Mouse (Mus musculus) cerebellum, adult 2 months (tissue): ENCODE results near the gene Asb5. TPM values are rescaled to one million over a fixed set of nuclear protein-coding genes. Genes with fewer than 3 reads are reported as not detected.
"Not testable (repeated sequence)": the region's sequence is repeated elsewhere in the genome, so short reads cannot be mapped to it uniquely, and the experiment has no call there.

Source experiments
- DNase-seq, 2 experiments: peaks; one replicate each; pipeline ENCODE4 v3.0.0; 2021
- H3K27ac ChIP-seq: fragments of 200-500 bp; 2 replicates; pipeline ENCODE4 v1.5.1; 2012; ENCODE audit warnings: low read length, control low read depth, inconsistent platforms; ENCODE audit not compliant: insufficient read depth
- H3K27me3 ChIP-seq: fragments of 200-500 bp; 2 replicates; pipeline ENCODE4 v1.6.1; 2012; ENCODE audit warnings: inconsistent platforms, mild to moderate bottlenecking, low read length, moderate library complexity; ENCODE audit not compliant: control insufficient read depth, insufficient read depth
- H3K4me1 ChIP-seq: fragments of 200-500 bp; 2 replicates; pipeline ENCODE4 v1.6.1; 2011; ENCODE audit warnings: low read length; ENCODE audit not compliant: control insufficient read depth, insufficient read depth
- H3K4me3 ChIP-seq: fragments of 200-500 bp; replicated peaks from 2 replicates; pipeline ENCODE3; 2011; ENCODE audit warnings: mild to moderate bottlenecking, low read depth, low read length, control low read depth; ENCODE audit not compliant: insufficient read depth
- CTCF ChIP-seq: fragments of 200-500 bp; IDR thresholded peaks from 2 replicates; pipeline ENCODE4 v1.5.1; 2011; ENCODE audit warnings: low read depth, mild to moderate bottlenecking, control low read depth, low read length, moderate library complexity, borderline replicate concordance; ENCODE audit not compliant: insufficient read depth
- POLR2A ChIP-seq: fragments of 200-500 bp; IDR thresholded peaks from 2 replicates; pipeline ENCODE4 v1.6.1; 2011; ENCODE audit warnings: low read length, control low read depth, borderline replicate concordance; ENCODE audit not compliant: insufficient read depth
- WGBS: fragments of 180-500 bp; shearing (Covaris S2); methylation state at CpG from one replicate; pipeline ENCODE4 v1.1.7; 2018; 5-methylcytosine and 5-hydroxymethylcytosine counted together
- polyA plus RNA-seq: library from polyadenylated mRNA; depleted of rRNA; stranded (reverse); fragments of >200 nt; gene quantifications from 2 replicates; pipeline ENCODE4 v1.2.3, GENCODE M21; 2012

Asb5 gene
- polyA plus RNA-seq, 1 experiment = 1.1 TPM

DNA sequence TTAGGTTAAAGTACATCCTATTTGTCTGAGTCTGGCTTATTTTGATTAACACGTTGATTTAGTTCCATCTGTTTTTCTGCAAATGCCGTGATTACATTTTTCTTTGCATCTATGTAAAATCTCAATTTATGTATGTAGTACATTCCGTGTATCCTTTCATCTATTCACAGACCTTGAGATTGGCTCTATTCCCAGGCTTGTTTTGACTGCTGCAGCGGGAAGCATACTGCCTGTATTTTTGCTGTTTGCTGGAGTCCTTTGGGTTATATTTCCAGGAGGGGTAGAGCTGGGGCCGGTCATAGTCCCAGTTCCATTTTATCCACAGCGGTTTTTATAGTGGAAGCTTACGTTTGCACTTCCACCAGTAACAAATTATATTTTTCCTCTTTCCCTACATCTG lies 26.3 kb upstream of the Asb5 start:
- no peaks in the 10 kb centered on the region for H3K27me3 ChIP-seq
- no peaks in the 10 kb centered on the region for H3K4me1 ChIP-seq
- no peak overlapping the region for H3K4me3 ChIP-seq
- no peak overlapping the region for H3K27ac ChIP-seq
- no peak for TF ChIP-seq POLR2A
- no peak for TF ChIP-seq CTCF
- WGBS = 33% methylated on average over 7 of the region's 7 CpGs
- no peak for DNase-seq

DNA sequence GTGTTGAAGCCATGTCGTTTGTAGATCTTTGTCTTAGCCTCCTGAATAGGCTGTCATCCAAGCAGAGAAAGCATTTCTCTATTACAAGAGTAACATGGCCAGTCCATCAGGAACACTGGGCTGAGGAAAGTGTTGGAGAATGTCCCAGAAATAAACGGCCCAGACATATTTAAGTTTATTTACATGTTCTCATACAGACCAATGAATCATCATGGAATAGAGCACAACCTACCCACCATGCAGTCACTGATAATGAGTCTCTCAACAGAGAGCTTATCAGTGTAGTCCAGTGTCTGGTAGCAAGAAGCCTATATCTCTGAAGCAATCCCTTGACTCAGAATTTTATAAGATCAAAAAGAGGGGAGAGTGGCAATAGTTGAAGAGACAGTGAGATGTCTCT lies 24.3 kb upstream of the Asb5 start:
- DNase-seq = no peak
- H3K27ac ChIP-seq = no peak overlapping the region
- 36% methylated on average over 2 of the region's 2 CpGs for WGBS

DNA sequence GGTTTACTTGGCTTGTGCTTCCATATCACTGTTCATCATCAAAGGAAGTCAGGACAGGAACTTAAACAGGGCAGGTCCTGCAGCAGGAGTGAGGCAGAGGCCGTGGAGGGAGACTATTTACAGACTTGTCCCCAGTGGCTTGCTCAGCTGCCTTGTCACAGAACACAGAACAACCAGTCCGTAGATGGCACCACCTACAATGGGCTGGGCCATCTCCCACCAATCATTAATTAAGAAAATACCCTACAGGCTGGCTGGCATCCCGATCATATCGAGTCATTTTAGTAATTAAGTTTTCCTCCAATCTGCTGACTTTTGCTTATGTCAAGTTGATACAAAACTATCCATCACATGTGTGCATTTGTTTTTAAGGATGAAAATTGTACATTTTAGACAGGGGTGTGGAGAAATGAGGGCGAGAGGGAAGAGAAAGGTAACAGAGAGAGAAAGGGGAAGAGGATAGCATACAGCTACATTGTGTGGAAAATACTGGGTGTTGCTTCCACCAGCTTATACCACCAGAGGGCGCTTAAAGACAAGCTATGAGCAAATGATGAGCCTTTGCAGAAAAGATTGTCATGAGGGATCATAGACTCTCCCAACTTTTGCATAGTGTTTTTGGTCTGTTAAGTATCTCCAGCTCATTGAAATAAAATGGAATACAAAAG lies 21.8 kb upstream of the Asb5 start:
- TF ChIP-seq POLR2A (no peak), CTCF (peak; percentile 37; the same call in 1 of the 2 replicates)
- Histone ChIP-seq H3K27me3 (no peaks in the 10 kb centered on the region), H3K4me1 (no peaks in the 10 kb centered on the region), H3K27ac (no peak overlapping the region), H3K4me3 (no peak overlapping the region)
- DNase-seq = peak; percentile 71 to 75
- WGBS = 30% methylated on average over 6 of the region's 6 CpGs

More for the DNA sequence above, 24.3 kb upstream of the Asb5 start:
- no peaks in the 10 kb centered on the region for H3K27me3 ChIP-seq
- H3K4me3 ChIP-seq = no peak overlapping the region
- no peaks in the 10 kb centered on the region for H3K4me1 ChIP-seq
- TF ChIP-seq POLR2A (no peak), CTCF (no peak)

- H3K4me3 ChIP-seq = no peak overlapping the region
- H3K4me1 ChIP-seq = no peaks in the 10 kb centered on the region
- no peak for TF ChIP-seq CTCF
- no peak for TF ChIP-seq POLR2A
- WGBS = 0% methylated on average over 1 of the region's 1 CpGs
- no peaks in the 10 kb centered on the region for H3K27me3 ChIP-seq
- no peak for DNase-seq
- H3K27ac ChIP-seq = no peak overlapping the region
Observed at GRCm38 (mm10) chr8:54508096-54508456, 21.3 kb upstream of the Asb5 start.

DNA sequence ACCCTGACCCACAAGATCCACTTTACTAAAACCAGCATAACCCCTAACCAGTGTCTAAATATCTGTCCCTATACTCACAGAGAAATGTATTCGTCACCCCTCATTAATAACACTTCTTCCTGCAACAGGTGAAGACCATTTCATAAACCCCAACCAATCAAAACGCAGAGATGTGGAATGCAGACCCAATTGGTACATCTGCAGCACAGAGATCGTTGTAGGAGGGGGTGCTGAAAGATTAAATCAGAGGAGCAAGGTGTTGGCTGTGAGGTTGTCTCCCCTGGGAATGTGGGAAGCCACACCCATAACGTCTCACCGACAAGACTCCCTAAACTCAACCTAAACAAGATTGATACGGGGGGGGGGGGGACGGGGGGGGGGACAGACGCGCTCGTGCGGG lies 20.6 kb upstream of the Asb5 start:
- Histone ChIP-seq H3K4me1 (no peaks in the 10 kb centered on the region), H3K27me3 (no peaks in the 10 kb centered on the region), H3K27ac (no peak overlapping the region), H3K4me3 (peak overlapping the region; percentile 62)
- no peak for DNase-seq
- no peak for TF ChIP-seq POLR2A
- TF ChIP-seq CTCF = no peak
- 2% methylated on average over 11 of the region's 11 CpGs for WGBS

GRCm38 (mm10) chr8:54509221-54509721 lies 20.1 kb upstream of the Asb5 start:
- Histone ChIP-seq H3K4me1 (no peaks in the 10 kb centered on the region), H3K4me3 (peak overlapping the region; percentile 62), H3K27ac (no peak overlapping the region), H3K27me3 (no peaks in the 10 kb centered on the region)
- DNase-seq = peak; percentile 21 to 27
- under 1% methylated on average over 10 of the region's 10 CpGs for WGBS
- TF ChIP-seq CTCF (no peak), POLR2A (no peak)

GRCm38 (mm10) chr8:54511791-54512190 lies 17.6 kb upstream of the Asb5 start:
- WGBS = 78% methylated on average over 3 of the region's 3 CpGs

GRCm38 (mm10) chr8:54512200-54512599 lies 17.2 kb upstream of the Asb5 start:
- H3K4me1 ChIP-seq, H3K4me3 ChIP-seq, H3K27me3 ChIP-seq, H3K27ac ChIP-seq, DNase-seq: not testable (repeated sequence)
- WGBS = 79% methylated on average over 5 of the region's 5 CpGs

More at GRCm38 (mm10) chr8:54511791-54512190, 17.6 kb upstream of the Asb5 start:
- H3K27ac ChIP-seq = no peak overlapping the region
- H3K4me3 ChIP-seq = no peak overlapping the region
- H3K27me3 ChIP-seq = no peaks in the 10 kb centered on the region
- H3K4me1 ChIP-seq = no peaks in the 10 kb centered on the region
- TF ChIP-seq POLR2A (no peak), CTCF (no peak)
- DNase-seq = no peak

DNA sequence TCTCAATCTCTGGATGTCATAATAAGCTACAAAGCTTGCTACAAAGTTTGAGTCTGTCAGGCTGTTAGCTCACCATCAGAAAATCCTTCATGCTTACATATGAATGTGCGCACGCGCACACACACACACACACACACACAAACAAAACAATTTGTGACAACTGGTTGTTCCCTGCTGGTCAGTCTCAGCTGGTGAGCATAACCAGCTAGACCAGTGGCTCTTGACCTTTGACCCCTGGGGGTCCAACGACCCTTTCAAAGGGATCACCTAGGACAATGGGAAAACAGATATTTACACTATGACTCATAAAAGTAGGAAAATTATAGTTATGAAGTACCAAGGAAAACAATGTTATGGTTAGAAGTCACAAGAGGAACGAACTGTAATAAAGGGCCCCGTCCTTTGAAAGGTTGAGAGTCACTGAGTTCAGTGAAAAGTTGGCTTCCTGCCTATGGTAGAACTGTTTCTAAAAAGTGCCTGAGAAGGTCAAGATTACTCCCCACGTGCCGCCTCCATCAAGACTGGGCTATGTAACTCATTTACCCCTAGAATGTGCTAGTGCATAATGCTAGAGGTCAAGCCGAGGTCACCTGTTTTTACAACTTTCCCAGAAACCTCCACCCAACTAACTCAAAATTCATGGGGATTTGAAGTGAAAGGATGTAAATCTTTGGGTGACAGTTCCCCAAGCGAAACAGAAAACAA lies 10.5 kb upstream of the Asb5 start:
- 80% methylated on average over 10 of the region's 10 CpGs for WGBS
- no peak for DNase-seq
- H3K4me1 ChIP-seq = no peaks in the 10 kb centered on the region
- no peak overlapping the region for H3K27ac ChIP-seq
- H3K4me3 ChIP-seq = no peak overlapping the region
- no peaks in the 10 kb centered on the region for H3K27me3 ChIP-seq
- TF ChIP-seq CTCF (no peak), POLR2A (no peak)
